Mouse (Mus musculus): ENCODE results near the gene Gm10147.
"Not testable (repeated sequence)": the region's sequence is repeated elsewhere in the genome, so short reads cannot be mapped to it uniquely, and the experiment has no call there.

The Gm10147 gene

GRCm38 (mm10) chrX:28607742-28608141 lies at the start of gene Gm10147:
TSS of gene Gm10147 (minus strand) at chrX:28607842.
- not testable (repeated sequence) for DNase-seq (ENCODE audit: low spot score in 2 of 2)

All from right cerebral cortex, adult 2 months (tissue).